Mouse (Mus musculus) cortical plate, adult 2 months (tissue): ENCODE data around the gene Rps6kc1.
A peak's percentile ranks its signal among the peaks of the same experiment; 100 is the strongest.

ENCODE experiments used
- CTCF ChIP-seq: fragments of 200-500 bp; IDR thresholded peaks from 2 replicates; pipeline ENCODE4 v1.5.1; 2011; ENCODE audit warnings: mild to moderate bottlenecking, control low read depth, low read length; ENCODE audit not compliant: insufficient read depth; ENCODE audit errors: extremely low read depth
- POLR2A ChIP-seq: fragments of 200-500 bp; IDR thresholded peaks from 2 replicates; pipeline ENCODE4 v1.6.1; 2011; ENCODE audit warnings: mild to moderate bottlenecking, low read length, control low read depth; ENCODE audit not compliant: insufficient read depth; ENCODE audit errors: extremely low read depth

- TF ChIP-seq POLR2A: no peak
- TF ChIP-seq CTCF: peak; percentile 20; the same call in 1 of the 2 replicates
Observed at GRCm38 (mm10) chr1:190748937-190749336, 162.6 kb downstream of the Rps6kc1 start.
